Mouse (Mus musculus) yolk sac, embryonic 10.5 days (tissue): Measurements from ENCODE around the gene Tgm2.
A peak's percentile ranks its signal among the peaks of the same experiment; 100 is the strongest.

Source experiments
- DNase-seq: peaks from one replicate; pipeline ENCODE4 v3.0.0-alpha.2; 2017; ENCODE audit warnings: low spot score

The Tgm2 gene

GRCm38 (mm10) chr2:158167496-158168205 lies 21.4 kb upstream of the Tgm2 start:
- no peak for DNase-seq

- DNase-seq = no peak
Measured at GRCm38 (mm10) chr2:158166628-158167027, 20.4 kb upstream of the Tgm2 start.

- no peak for DNase-seq
Measured at GRCm38 (mm10) chr2:158165776-158166175, 19.5 kb upstream of the Tgm2 start.

GRCm38 (mm10) chr2:158163034-158163433 lies 16.8 kb upstream of the Tgm2 start:
- DNase-seq = no peak

GRCm38 (mm10) chr2:158161761-158162160 lies 15.5 kb upstream of the Tgm2 start:
- no peak for DNase-seq

- DNase-seq = peak; percentile 26
Measured at GRCm38 (mm10) chr2:158159376-158160235, 13.4 kb upstream of the Tgm2 start.

- no peak for DNase-seq
Measured at GRCm38 (mm10) chr2:158157654-158158053, 11.4 kb upstream of the Tgm2 start.

- no peak for DNase-seq
Measured at GRCm38 (mm10) chr2:158156487-158156886, 10.3 kb upstream of the Tgm2 start.

GRCm38 (mm10) chr2:158155615-158156014 lies 9.4 kb upstream of the Tgm2 start:
- peak; percentile 49 for DNase-seq

GRCm38 (mm10) chr2:158155101-158155500 lies 8.9 kb upstream of the Tgm2 start:
- peak; percentile 18 for DNase-seq

- DNase-seq = peak; percentile 24
Measured at GRCm38 (mm10) chr2:158154641-158155040, 8.4 kb upstream of the Tgm2 start.

GRCm38 (mm10) chr2:158153728-158154343 lies 7.6 kb upstream of the Tgm2 start:
- DNase-seq = peak; percentile 81

GRCm38 (mm10) chr2:158152685-158153309 lies 6.6 kb upstream of the Tgm2 start:
- DNase-seq = peak; percentile 31

- DNase-seq = no peak
Measured at GRCm38 (mm10) chr2:158151077-158151476, 4.8 kb upstream of the Tgm2 start.

- DNase-seq = no peak
Measured at GRCm38 (mm10) chr2:158146971-158147370, 735 bp upstream of the Tgm2 start.

GRCm38 (mm10) chr2:158145528-158146065 lies 639 bp downstream of the Tgm2 start:
- peak; percentile 11 for DNase-seq

GRCm38 (mm10) chr2:158144750-158145527 lies 1.3 kb downstream of the Tgm2 start:
- DNase-seq = no peak

- DNase-seq = no peak
Measured at GRCm38 (mm10) chr2:158144263-158144662, 2.0 kb downstream of the Tgm2 start.

- DNase-seq = peak; percentile 36
Measured at GRCm38 (mm10) chr2:158143816-158144215, 2.4 kb downstream of the Tgm2 start.

GRCm38 (mm10) chr2:158142981-158143380 lies 3.3 kb downstream of the Tgm2 start:
- DNase-seq = no peak
